Mouse (Mus musculus) right cerebral cortex, adult 2 months (tissue): ENCODE data around the gene Hist1h2ab.
"Not testable (repeated sequence)": the region's sequence is repeated elsewhere in the genome, so short reads cannot be mapped to it uniquely, and the experiment has no call there.

Experiments
- DNase-seq, 2 experiments: peaks; one replicate each; pipeline ENCODE4 v3.0.0; 2021 to 2022; ENCODE audit warnings: low spot score in 2 of 2

Gene Hist1h2ab

DNA sequence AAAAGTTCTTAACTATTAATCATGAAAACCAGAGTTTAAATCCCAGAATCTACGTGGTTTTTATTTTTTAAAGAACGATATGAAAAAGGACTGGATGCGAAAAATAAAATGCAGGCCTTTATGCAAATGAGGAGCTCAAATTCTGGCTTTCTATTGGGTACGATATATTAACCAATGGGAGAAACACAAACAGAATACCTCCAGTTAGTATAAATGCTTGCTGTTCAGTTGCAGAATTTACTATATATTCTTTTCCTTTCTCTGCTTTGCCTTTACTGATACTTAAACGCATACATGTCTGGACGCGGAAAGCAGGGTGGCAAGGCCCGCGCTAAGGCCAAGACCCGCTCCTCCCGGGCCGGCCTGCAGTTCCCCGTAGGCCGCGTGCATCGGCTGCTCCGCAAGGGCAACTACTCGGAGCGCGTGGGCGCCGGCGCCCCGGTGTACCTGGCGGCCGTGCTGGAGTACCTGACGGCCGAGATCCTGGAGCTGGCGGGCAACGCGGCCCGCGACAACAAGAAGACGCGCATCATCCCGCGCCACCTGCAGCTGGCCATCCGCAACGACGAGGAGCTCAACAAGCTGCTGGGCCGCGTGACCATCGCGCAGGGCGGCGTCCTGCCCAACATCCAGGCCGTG, at the start of gene Hist1h2ab:
Gene Hist1h2ab, plus strand, starts transcription at position 288 of the 639 bp plus-strand sequence.
- peak; percentile 47 to 60 for DNase-seq

DNA sequence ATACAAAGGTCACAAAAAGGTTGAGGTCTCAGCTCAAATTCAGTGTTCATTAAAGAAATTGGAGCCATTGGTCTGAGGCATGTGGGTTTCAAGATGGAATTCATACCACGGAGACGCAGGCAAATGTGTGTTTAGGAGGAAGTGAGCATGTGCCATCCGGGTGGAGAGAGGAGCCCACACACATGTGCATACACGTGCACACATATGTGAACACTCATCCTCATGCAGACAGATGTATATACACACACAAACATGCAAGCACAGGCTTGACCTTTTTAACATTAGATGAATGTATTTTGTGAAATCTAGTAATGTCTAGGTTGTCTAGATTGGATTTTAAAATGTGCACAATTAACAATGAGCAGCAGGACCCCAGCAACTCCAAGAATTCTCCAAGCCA, 48.7 kb upstream of the Hist1h2ab start:
- no peak for DNase-seq

DNA sequence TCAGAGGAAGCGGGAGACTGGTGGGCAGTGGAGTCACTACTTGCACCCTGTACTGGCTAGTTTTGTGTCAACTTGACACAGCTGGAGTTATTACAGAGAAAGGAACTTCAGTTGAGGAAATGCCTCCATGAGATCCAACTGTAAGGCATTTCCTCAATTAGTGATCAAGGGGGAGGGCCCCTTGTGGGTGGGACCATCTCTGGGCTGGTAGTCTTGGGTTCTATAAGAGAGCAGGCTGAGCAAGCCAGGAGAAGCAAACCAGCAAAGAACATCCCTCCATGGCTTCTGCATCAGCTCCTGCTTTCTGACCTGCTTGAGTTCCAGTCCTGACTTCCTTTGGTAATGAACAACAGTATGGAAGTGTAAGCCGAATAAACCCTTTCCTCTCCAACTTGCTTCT, 48.1 kb upstream of the Hist1h2ab start:
- DNase-seq: not testable (repeated sequence)

DNA sequence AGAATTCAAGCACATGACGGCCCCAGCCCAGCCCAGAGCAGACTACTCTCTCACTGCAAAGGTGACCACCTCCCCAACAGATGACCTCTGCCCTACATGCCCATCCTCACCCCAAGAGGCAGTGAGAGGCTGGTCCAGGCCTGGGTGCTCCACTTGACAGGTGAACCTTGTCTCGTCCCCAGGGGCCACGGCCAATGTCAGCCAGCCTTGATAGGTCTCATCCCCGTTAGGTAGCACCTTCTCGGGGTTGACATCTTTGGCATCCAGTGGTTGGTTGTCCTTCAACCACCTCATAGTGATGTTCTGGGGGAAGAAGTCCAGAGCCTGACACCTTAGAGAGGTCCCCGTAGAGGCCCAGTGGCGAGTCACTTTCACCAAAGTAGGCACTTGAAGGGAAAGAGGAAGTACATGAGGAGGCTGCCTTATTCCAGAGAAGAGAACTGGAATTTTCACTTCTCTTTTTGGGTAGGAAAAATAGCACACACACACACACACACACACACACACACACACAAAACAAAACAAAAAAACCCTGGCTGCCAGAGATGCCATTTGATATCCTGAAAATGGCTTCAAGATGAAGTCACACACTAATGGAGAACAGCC, 45.1 kb upstream of the Hist1h2ab start:
- DNase-seq: no peak

DNA sequence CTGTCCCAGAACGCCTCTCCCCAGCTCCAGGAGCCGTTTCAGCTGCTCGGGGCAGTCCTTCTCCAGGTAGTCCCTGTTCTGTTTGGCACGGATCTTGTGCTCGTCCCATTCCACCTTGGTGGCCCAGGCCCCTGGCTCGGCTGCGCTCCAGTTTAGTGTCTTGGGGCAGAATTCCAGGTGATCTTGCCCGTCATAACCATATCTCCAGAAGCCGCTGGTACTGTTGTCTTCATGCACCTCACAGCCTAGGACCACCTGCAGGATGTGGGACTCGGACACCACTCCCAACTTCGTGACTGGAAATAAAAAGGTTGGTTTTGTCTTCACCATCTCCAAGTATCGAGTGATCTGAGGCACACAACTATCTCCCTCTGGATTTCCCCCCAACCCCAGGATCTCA, 44.2 kb upstream of the Hist1h2ab start:
- no peak for DNase-seq

DNA sequence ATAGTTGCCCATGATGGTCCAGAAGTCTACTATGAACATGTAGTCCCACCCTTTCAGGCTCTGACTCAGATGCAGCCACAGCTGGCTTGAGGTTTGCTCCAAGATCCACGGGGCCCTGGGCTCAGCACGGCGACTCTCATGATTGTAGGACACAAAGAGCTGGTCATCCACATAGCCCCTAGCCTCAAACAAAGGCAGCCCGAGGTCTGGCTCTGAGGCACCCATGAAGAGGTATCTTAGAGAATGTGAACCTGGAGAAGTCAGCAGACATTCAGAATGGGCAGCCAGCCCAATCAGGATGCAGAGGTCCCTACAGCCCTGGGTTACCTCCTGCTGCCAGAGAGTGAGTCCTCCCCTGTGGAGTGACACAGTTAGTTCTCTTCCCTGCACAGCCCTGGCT, 42.9 kb upstream of the Hist1h2ab start:
- no peak for DNase-seq

DNA sequence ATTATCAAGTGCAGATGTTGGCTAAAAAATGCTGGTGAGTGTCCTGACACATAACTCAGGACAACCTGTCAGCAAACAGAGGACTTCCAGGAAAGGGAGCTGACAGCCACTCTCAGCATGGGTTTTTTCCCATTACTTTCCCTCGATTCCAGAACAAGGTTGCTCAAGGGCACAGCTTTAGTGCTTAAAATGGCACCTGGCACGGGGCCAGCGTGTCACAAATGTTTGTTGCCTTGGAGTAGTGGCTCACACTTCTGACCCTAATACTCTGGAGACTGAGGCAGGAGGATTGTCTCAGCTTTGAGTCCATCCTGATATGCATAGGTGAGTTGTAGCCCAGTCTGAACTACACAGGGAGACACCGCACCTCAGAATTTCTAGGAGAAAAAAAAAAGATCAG, 42.3 kb upstream of the Hist1h2ab start:
- no peak for DNase-seq

DNA sequence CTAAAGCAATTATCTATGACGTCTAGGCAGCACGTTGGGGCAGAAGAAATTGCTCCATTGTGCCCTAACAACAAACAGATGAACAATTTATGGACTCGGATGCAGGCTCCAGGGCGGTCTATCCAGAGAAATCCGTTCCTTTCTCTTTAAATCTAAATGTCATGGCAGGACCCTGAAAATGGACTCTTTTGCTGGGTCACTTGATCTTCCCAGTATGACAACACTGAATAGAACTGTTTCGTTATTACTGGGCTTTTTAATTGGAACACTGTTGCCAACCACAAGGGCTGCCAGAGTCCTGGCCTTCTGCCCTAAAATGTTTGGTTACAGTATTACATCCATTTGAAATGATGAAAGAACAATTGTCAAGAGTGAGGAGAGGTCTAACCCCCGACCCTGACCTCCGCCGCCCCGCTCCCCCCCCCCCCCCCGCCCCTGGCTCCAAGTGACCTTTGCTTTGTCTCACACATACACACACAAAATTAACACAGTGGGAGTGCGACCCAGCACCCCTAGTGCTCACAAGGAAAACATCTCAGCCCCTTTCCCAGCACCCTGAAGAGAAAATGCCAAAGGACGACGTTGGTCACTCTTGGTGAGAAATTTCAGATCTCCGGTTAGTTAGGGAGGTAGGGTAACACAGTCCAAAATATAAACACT, 41.1 kb upstream of the Hist1h2ab start:
- no peak for DNase-seq

DNA sequence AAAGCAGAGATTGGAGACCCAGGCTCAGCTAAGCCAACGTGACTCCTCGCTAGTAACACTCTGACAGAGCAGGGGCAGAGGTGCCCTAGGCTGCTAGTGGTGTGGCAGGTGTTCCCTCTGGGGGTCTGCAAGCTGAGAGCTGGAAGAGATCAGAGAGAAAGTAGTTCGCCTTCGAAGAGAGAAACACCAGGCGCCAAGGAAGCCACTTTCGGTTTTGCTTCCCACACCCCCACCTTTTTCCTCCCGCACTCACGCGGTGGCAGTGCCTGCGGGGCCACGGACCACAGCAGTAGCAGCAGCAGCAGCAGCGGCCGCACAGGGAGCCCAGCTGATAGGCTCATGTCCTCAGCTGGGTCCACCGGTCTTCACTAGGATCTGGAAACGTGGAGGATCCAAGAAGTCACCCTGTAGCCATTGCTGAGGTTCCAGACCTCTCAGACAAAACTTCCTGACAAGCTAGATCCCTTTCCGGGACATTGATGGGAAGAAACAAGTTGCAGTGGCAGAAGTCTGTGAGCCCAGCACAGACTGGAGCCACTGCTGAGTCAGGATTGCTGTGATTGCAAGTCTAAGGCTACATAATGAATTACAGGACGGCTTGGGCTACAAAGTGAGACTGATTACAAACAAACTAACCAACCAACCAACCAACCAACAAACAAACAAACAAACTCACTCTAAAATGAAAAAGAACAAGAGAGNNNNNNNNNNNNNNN, 40.4 kb upstream of the Hist1h2ab start, which contains the start of gene Hfe:
Gene Hfe, minus strand, starts transcription at position 481 of the 716 bp plus-strand sequence.
- peak; percentile 40 to 46 for DNase-seq

DNA sequence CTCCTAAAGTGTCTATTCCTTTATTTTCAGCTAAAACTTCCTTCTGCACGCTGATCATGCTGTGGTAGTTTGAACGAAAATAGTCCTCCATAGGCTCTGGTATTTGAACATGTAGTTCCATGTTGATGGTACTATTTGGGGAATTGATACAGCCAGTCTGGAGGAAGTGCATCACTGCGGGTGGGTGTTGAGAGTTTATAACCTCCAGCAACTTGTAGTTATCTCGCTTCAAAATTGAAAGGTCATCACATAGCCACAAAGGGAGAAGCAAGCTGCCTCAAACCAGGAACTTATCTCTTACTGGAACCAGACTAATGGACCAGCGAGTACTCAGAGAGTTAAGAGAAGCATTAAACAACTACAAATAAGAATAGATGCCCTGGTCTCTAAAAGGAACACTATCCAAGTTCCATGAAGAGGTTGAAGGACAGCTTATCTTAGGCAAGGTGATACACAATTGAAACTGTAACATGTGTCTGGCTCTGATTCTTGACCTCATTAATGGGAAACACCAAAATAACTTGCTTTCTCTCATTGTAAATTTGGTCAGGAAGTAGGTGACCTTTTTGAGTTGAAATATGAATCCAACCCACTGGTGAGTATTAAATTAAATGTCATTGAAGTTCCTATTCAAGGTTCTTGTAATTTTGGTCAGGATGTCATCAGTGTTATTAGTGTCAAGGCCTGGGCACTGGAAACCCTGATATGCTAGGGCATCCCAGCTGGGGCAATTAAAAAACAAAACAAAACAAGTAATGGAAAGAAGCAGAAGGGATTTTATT, 34.5 kb upstream of the Hist1h2ab start:
- no peak for DNase-seq

DNA sequence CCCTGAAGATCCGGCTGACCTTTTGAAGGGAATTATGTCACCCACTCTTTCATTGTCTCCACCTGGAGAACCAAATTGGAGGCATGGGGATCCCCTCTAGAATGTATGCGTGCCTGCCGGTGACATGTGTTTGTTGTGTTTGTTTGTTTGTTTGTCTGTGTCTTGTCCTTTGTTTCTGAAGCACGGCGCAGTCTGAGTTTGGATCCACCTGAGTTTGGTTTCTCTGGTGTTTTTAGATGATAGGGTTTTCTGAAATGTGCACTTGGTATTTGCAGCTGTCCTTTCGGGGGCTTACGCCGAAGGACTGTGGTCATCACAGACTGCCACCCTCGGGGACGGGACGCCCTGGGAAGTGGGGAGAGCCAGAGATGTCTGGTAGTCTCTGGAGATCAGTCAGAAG, 33.8 kb upstream of the Hist1h2ab start:
- no peak for DNase-seq

DNA sequence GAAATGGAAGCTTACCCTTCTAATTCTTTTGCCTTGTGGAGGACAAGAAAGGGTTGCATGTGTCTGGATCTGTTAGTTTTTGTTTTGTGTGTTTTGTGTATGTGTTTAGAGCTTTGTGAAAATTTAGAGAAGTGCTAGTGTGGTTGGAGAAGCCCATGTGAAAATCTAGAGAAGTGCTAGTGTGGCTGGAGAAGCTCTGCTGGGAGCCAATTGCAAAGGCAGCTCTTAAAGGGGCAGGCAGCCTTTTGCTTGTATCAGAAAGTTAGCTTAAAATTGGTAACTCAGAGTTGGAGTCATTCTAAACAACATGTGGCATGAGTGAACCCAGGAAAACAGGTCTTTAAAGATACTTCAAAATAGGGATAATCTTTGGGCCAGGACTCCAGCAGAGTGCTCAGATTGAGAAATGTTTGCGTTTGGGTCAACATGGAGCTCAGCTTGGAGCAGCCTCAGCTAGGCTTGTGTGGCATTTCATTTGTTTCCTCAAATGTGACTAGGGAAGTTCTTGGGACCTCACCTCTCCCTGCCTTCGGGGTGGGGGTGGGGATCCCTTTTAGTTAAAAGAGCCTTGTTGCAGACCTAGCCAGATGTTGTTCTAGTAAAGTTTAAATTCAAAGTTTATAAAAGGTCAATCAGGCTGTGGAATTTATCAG, 33.2 kb upstream of the Hist1h2ab start:
- DNase-seq: not testable (repeated sequence)

DNA sequence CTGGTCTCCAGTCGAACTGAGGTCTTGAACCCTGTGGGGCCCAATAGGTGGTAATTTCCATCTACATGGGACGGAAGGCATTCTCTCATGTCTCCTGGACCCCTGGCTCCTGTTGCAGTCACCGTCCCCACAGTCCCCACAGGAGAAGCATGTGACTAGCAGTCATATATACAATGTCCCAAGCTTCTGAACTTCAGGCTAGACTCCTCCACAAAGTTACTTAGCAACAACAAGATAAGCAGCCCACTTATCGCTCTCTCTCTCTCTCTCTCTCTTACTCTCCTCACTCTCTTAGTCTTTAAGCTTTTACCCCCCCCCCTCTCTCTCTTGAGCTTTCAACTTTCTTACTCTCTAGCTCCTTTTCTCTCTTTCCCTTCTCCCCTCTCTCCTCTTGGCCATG, 26.7 kb upstream of the Hist1h2ab start:
- no peak for DNase-seq

DNA sequence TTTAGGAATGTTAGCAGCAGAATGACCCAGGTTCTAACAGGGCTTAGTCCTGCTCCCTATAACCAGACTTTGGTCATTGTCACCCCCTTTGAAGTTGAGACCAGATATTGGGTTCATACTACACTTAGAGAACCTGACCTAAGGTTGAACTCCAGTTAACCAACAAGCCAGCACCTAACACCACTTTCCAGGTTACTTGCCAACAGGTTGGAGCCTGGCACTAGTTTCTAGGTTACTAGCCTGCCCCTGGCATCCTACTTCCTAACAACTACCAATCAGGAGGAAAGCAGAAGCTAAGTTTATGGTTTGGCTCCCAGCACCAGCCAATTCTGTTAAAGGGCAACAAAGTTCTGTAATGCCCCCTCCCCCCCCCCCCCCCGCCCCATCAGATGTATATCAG, 25.7 kb upstream of the Hist1h2ab start:
- no peak for DNase-seq

DNA sequence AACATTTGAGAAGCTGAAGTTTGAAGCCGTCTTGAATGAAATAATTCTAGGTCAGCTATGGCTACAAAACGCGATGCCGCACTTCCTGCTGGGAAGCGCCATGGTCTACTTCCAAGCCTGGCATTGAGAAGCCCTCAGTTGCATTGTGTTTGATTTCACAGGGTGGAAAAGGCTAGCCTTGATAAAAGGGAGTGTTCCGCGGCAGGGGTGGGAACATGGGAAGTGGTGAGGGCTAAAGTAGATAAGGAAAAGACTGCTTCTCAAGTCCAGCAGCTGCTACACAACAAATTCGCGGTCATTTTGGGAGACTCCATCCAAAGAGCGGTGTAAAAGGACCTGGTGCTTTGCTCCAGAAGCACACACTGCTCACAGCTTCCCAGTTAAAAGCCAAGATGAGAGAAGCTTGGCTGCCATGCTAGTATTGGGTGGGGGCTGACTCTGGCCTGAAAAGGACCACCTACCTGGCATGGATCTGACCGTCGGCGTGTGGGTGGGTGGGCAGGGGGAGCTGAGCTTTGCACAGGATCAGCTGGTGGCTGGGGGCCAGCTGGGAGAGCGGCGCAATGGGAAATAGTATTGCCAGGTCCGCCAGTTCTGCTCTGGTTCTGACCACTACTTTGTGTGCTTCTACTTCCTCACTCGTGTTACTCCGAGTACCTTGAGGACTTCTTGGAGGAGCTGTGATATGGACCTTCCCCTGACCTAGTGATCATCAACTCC, 22.3 kb upstream of the Hist1h2ab start:
- DNase-seq: no peak

DNA sequence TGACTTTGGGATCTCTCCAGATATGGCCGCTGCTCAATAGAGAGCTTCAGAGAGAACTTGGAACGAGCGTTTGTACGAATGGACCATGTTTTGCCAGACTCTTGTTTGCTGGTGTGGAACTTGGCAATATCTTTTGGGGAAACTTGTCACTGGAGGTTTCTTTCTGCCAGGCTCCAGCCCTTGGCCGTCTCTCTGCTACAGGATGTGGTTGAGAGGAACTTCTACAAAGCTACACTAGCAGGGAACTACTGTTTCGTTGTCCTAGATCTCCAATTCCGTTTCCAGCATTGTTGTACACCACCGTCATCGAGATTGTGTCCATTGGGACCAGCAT, 21.8 kb upstream of the Hist1h2ab start:
- DNase-seq: no peak

DNA sequence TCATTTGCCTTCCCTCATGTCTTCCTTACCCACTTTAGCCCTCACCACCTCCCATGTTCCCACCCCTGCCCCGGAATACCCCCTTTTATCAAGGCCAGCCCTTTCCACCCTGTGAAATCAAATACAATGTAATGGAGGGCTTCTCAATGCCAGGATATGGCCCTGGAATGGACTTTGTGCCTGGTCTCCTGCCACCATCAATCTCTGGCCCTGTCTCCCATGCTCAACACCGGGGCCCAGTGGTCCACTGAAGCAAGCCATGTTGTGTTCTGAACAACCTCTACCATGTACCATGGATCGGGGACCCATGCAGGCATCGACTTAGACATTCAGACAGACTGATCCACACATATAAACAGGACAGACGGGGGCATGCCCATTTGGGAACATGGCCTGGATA, 21.2 kb upstream of the Hist1h2ab start:
- no peak for DNase-seq

DNA sequence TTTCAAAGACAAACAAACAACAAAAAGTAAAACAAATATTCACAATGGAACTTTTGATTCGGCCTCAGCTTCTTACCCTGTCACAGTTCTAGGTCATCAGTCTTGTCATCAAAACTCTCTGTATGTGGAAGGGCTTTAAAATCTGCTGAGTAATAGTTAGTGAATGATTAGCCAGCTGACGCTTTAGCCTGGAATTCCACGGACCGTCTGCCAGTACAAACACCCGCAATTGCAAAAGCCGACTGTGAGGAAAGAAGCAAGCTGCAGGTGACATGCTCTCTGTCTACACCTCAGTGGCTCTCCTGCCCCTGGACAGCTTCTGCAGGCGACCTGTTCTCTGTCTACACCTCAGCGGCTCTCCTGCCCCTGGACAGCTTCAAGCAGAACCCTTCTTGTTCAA, 20.4 kb upstream of the Hist1h2ab start:
- DNase-seq: no peak

DNA sequence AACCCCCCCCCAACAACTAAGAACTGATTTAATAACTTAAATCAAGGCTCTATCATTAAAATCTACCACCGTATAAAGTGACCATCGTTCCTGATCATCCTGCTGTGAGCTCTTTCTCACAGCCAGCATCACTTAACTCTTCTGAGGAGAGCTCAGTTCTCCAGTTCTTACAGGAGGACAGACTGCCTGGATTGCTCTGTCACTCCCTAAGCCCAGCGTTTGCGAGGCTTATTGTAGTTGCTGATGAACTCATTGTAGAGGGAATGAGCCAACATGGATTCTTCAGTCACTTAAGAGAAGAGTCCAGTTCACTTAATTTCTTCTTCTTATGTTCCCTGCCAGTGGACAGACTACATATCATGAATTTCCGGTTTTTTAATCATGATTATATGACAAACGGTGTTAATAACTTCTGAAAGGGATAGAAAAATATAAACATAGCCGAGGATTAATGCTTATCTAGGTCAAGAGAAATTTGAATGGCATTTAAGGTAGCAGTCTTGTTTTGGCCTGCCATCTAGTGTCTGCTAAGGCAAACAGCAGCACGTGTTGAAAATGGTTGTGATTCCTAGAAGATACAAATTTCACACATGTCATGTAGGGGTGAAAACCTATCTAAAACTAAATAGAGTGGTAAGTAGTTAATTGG, 18.6 kb upstream of the Hist1h2ab start:
- peak; percentile 36 to 57 for DNase-seq

DNA sequence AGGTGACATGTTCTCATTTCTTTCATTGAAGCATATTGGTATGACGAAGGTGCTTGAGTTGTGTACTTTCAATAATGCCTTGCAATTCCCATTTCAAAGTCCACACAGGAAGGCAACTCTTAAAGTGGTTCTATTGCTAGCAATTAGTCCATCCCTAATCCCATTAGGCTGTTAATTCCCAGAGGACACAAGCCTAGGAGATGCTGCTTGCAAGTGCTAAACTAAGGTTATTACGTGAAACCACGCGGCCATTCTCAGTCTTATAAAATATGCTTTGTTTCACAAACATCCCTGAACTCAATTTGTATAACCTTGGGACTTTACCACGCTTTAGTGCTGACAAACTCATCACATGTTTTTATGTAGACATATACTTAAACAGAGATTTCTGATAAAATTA, 13.8 kb upstream of the Hist1h2ab start:
- no peak for DNase-seq
